Mouse (Mus musculus) heart, postnatal 10 days (tissue): ENCODE measurements at regions not wholly inside any gene's neighbourhood (a gene's known extent, or its start where the extent isn't known, plus 50 kb on each side); places are given as distances from the start of the nearest gene placed in this dataset.

ENCODE experiments used
- DNase-seq, 2 experiments: peaks; one replicate each; pipeline ENCODE4 v3.0.0; 2021
- intact Hi-C: fragments of 180-260 bp; cut with DNase I; formaldehyde crosslinking; loops from one replicate; pipeline ENCODE4 v1.15.1; 2025

- intact Hi-C loops: no loop called here
Observed at GRCm38 (mm10) chr4:97132650-97133049, 50.3 kb downstream of the Gm10192 start.

GRCm38 (mm10) chr4:97127780-97128179, 55.2 kb downstream of the Gm10192 start:
- DNase-seq: peak in 1 of 2 experiments; percentile 6

More at GRCm38 (mm10) chr4:97132650-97133049, 50.3 kb downstream of the Gm10192 start:
- DNase-seq: no peak

GRCm38 (mm10) chr4:97123861-97124260, 59.1 kb downstream of the Gm10192 start:
- intact Hi-C loops: no loop called here
- no peak for DNase-seq

More at GRCm38 (mm10) chr4:97127780-97128179, 55.2 kb downstream of the Gm10192 start:
- intact Hi-C loops: no loop called here

GRCm38 (mm10) chr4:97121952-97122351, 61.0 kb downstream of the Gm10192 start:
- intact Hi-C loops: no loop called here
- DNase-seq: no peak

GRCm38 (mm10) chr4:97119459-97119858, 63.5 kb downstream of the Gm10192 start:
- intact Hi-C loops: no loop called here
- no peak for DNase-seq

GRCm38 (mm10) chr4:97117016-97117415, 66.0 kb downstream of the Gm10192 start:
- intact Hi-C loops: no loop called here
- no peak for DNase-seq

GRCm38 (mm10) chr4:97102752-97103052, 80.3 kb downstream of the Gm10192 start:
- DNase-seq: no peak
- intact Hi-C loops: no loop called here

- intact Hi-C loops: no loop called here
- DNase-seq: no peak
Observed at GRCm38 (mm10) chr4:97101911-97102751, 80.8 kb downstream of the Gm10192 start.

GRCm38 (mm10) chr4:97099721-97100120, 83.2 kb downstream of the Gm10192 start:
- DNase-seq: no peak
- intact Hi-C loops: no loop called here

- intact Hi-C loops: no loop called here
Observed at GRCm38 (mm10) chr4:97093576-97093975, 89.4 kb downstream of the Gm10192 start.

GRCm38 (mm10) chr4:97050735-97051134, 132.2 kb downstream of the Gm10192 start:
- intact Hi-C loops: no loop called here
- no peak for DNase-seq

More at GRCm38 (mm10) chr4:97093576-97093975, 89.4 kb downstream of the Gm10192 start:
- no peak for DNase-seq

GRCm38 (mm10) chr4:97049045-97049674, 133.8 kb downstream of the Gm10192 start:
- intact Hi-C loops: no loop called here
- no peak for DNase-seq

GRCm38 (mm10) chr4:97037693-97038348, 145.1 kb downstream of the Gm10192 start:
- peak; percentile 46 to 62 for DNase-seq
- intact Hi-C loops: loop anchor here (2.0 to 10.0 kb wide), 3 partner anchors 524 to 1407 kb away; no protein-coding TSS in a partner anchor

GRCm38 (mm10) chr4:97028938-97029337, 154.0 kb downstream of the Gm10192 start:
- no peak for DNase-seq
- intact Hi-C loops: no loop called here

- DNase-seq: no peak
- intact Hi-C loops: no loop called here
Observed at GRCm38 (mm10) chr4:97025446-97026040, 157.4 kb downstream of the Gm10192 start.

GRCm38 (mm10) chr4:97001321-97001720, 181.6 kb downstream of the Gm10192 start:
- DNase-seq: no peak
- intact Hi-C loops: no loop called here

GRCm38 (mm10) chr4:96980311-96980710, 195.3 kb upstream of the Gm12695 start:
- DNase-seq: peak; percentile 4 to 10
- intact Hi-C loops: no loop called here

GRCm38 (mm10) chr4:96979876-96980275, 194.9 kb upstream of the Gm12695 start:
- intact Hi-C loops: no loop called here
- no peak for DNase-seq

GRCm38 (mm10) chr4:96974935-96975334, 189.9 kb upstream of the Gm12695 start:
- no peak for DNase-seq
- intact Hi-C loops: no loop called here

GRCm38 (mm10) chr4:96973804-96974203, 188.8 kb upstream of the Gm12695 start:
- DNase-seq: no peak
- intact Hi-C loops: no loop called here

- DNase-seq: no peak
- intact Hi-C loops: no loop called here
Observed at GRCm38 (mm10) chr4:96969199-96969598, 184.2 kb upstream of the Gm12695 start.
